Mouse (Mus musculus) layer of hippocampus, postnatal 10 days (tissue): Measurements from ENCODE around the gene Frmpd1. TPM values are rescaled to one million over a fixed set of nuclear protein-coding genes. Genes with fewer than 3 reads are reported as not detected.
A peak's percentile ranks its signal among the peaks of the same experiment; 100 is the strongest.

Source experiments
- DNase-seq, 2 experiments: peaks; one replicate each; pipeline ENCODE4 v3.0.0; 2021; ENCODE audit warnings: low spot score in 2 of 2
- long read RNA-seq: library from polyadenylated mRNA; stranded (forward); transcript quantifications from one replicate; pipeline ENCODE4 v2.0.0, GENCODE M21; 2023
- total RNA-seq, 2 experiments: library from RNA; stranded (reverse); gene quantifications; 2 replicates each; pipeline ENCODE4 v1.2.3; 2021

The Frmpd1 gene
- 10 to 100 TPM; 18.4 to 19.5 TPM for total RNA-seq
- long read RNA-seq, full-length matches to known transcripts: 2 of 10 reads
- long read RNA-seq, partial matches to known transcripts: 8 of 10 reads
- long read RNA-seq, other reads (novel, unspliced or antisense): 0 of 10 reads

GRCm38 (mm10) chr4:45184521-45185330 lies at the start of gene Frmpd1:
TSS of gene Frmpd1 (plus strand) at chr4:45184875.
- peak; percentile 58 to 74 for DNase-seq

DNA sequence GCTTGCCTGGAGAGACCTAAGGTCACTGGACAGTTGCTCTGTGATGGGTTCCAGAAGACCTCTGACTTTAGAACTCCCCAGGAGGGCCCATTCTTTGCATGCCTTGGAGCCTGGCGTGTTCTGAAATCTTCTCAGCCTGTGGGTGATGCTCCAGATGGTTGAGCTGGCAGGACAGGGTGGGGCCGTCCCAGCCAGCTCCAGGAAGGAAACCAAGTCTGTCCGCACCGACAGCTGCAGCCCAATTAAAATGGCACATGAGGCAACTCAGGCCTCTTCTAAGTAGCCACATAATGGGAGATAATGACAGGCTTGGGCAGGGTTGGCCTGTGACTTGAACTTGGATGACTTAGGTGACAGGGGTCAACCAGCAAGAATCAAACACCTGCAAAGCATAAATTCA lies 47.0 kb upstream of the Frmpd1 start:
- DNase-seq: no peak

GRCm38 (mm10) chr4:45141835-45142234 lies 42.8 kb upstream of the Frmpd1 start:
- DNase-seq: peak; percentile 21 to 30

DNA sequence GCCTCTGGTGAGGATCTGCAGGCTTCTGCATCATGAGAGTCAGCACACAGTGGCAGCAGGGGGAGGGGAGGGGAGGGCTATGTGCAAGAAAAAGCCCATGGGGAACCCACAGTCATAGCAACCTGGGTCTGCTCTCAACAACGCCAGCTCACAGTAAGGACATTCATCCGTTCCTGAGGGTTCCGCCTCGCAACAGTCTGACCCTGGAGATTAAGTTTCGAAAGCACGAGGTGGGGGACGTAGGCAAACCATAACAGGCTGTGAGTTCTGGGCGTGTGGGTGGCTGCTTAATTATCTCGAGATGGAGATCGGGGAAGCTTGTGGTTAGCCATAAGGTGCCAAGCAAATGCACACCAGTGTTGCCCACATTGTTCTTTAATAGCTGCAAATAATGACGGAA lies 42.3 kb upstream of the Frmpd1 start:
- DNase-seq: peak in 1 of 2 experiments; percentile 33

- DNase-seq: peak; percentile 23 to 39
Measured at GRCm38 (mm10) chr4:45143005-45143404, 41.7 kb upstream of the Frmpd1 start.

GRCm38 (mm10) chr4:45156433-45156832 lies 28.2 kb upstream of the Frmpd1 start:
- DNase-seq: peak in 1 of 2 experiments; percentile 32

DNA sequence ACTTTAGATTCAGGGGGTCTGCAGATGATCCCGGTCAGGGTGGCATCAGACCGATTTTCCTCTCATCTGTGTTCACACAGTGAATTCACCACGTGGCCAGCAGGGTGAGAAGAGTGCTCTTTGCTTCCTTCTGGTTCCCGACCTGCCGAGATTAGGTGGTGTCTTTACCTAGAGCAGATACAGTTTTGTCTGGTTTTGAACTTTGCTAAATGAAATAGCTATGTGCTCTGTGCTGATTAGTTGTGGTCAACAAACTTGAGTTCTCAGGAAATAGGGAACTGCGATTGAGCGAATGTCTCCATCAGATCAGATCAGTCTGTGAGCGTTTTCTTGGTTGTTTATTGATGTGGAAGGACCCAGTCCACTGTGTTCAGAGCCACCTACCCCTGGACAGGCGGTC lies 26.1 kb upstream of the Frmpd1 start:
- no peak for DNase-seq

DNA sequence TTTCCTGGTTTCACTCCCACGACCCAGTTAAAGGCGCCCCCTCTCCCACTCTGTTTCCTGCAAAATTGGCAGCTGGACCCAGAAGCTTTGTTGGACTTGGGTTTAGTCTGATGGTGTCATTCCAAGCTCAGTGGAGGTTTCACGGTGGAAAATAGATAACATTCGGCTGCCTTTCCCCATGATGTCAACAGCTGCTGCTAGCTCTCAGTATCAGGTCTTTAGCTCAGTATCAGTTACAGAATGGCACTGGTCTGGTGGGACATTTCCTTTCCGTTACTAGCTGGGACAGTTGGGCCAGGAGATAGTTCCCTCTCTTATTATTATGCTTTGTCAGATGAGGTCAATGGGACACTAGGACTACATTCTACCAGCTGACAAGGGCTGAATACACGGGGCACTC lies 23.9 kb upstream of the Frmpd1 start:
- DNase-seq: no peak

DNA sequence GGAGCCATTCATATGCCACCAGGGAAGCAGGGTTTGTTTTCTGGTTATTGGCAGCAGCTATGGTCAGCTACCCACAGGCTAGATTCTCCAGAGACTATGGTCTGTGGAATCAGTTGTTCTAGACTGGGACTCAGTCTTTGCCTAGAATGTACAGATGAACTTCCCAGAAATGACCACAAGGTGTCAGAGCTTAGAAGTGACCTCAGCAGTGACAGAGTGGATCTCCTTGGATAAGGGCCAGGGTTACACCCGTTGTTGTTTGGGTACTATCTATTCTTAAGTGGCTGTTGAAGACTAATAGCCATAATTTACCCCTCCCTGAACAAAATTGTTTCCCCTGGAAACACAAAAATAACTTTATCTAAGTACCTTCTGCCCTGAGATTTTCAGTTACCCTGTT lies 21.0 kb upstream of the Frmpd1 start:
- DNase-seq: no peak

DNA sequence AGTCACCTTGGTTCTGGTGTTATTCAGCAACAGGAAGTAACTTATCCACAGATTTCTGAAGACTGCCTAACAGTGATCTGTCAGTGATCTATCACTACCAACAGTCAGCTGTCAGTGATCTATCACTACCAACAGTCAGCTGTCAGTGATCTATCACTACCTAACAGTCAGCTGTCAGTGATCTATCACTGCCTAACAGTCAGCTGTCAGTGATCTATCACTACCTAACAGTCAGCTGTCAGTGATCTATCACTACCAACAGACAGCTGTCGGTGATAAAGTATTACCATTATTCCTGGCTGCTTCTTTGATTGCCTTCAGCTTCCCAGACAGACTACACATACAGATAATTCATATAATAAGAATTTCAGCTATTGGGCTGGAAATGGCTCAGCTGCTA lies 19.2 kb upstream of the Frmpd1 start:
- DNase-seq: no peak

- no peak for DNase-seq
Measured at GRCm38 (mm10) chr4:45165955-45166354, 18.7 kb upstream of the Frmpd1 start.

DNA sequence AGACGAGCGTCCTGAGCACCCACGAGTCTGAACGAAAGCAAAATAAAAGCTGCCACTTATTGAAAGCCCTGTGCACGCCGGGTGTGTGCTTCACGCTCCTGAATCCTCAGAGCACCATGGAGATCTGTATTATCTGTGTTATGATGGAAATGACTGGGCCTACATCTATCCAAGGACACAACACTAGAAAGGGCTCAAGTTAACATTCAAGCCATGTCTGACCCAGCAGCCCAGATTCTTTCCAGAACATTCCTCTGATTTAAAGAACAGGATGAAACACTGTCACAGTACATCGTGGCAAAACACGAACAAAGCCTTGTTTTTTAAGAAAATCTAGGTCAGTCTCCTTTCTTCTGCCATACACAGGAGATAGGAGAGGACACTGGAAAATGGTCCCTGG lies 13.3 kb upstream of the Frmpd1 start:
- DNase-seq: no peak

DNA sequence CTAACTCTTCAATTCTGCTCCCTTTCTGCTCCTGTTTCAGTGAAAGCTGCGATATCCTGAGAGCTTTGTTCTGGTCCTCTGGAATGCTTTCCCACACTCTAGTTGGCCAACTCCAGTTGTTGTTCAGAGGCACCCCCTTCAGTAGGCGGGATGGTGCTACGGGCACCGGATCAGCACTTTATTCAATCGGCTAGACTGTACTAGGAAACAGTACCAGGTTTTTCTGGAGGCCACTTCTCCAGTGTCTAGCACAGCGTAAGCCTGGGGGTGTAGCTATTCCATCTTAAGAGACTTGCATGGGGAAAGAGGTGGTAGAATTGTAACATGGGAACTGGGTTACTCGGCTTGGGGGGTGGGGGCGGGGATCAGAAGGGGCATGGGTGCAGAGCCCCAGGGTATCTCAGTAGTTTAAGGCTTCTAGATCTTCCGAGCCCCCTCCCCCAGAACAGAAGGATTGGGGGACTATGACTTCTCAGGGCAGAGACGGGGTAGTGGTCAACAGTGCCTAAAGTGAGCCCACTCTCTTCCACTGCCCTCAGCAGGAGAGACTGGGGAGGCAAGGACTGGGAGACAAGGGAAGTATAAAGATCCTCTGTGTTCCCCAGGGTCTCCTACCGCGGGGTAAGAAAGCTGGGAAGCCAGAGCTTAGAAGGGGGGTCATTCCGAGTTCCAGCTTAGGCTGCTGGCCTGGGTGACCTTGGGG lies 706 bp upstream of the Frmpd1 start:
- peak in 1 of 2 experiments; percentile 31 for DNase-seq

GRCm38 (mm10) chr4:45185331-45185669 lies 625 bp downstream of the Frmpd1 start:
- DNase-seq: no peak

- DNase-seq: no peak
Measured at GRCm38 (mm10) chr4:45198296-45198695, 13.6 kb downstream of the Frmpd1 start.

GRCm38 (mm10) chr4:45203283-45203682 lies 18.6 kb downstream of the Frmpd1 start:
- DNase-seq: no peak

- DNase-seq: no peak
Measured at GRCm38 (mm10) chr4:45207444-45207843, 22.8 kb downstream of the Frmpd1 start.

DNA sequence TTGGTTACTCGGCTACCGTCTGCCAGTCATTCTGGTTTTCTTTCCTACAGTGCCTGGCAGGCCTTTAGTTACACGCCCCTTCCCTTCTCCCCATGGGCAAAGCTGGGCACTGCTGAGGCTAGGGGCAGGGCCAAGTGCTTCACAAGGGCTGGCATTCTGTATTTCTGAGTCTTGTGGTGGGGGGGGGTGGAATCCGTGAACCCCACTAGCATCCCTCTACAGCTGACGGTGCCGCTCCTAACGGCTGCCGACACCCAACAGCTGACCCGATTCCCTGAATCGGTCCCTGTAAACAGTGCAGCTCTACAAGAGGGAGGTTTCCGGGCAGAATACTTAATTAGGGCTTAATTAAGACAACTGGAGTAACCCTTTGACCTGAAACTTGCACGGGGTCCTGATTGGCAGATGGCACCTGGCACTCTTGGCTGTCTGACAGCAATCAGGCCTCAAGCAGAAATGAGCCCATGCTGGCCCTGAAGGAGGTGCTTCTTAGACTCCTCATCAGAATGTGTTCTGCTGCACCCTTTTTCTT lies 24.2 kb downstream of the Frmpd1 start:
- peak; percentile 42 to 64 for DNase-seq

DNA sequence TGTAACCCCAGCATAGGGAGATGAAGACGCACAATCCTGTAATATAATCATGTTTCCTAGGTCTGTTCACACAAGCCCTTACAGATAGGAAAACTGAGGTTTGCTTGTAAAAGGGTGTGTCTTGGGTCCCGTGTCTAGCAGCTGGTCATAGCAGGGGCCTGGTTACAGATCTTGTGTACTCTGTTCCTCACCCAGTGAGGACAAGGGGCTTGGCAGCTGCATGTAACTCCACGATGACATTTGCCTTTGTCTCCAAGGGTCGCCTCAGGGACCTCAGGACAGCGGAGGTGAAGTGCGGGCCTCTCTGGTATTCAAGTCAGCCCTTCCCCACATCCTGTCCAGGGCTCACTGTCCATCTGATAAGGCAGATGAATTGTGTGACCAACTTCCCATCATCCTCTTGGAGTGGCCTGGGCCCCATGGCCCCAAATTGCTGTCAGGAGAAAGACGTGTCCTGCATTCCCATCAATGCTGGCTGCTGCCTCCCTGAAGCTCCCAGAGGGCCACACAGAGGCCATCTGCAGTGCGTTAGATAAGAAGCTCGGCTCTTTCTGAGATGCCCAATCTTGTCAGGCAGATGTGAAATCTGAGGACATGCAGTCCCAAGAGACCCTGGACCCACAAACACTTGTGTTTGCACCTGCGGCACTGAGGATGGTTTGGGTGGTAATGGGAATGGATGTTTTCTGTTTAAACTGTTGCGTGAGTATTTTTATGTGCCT lies 27.8 kb downstream of the Frmpd1 start:
- DNase-seq: no peak

DNA sequence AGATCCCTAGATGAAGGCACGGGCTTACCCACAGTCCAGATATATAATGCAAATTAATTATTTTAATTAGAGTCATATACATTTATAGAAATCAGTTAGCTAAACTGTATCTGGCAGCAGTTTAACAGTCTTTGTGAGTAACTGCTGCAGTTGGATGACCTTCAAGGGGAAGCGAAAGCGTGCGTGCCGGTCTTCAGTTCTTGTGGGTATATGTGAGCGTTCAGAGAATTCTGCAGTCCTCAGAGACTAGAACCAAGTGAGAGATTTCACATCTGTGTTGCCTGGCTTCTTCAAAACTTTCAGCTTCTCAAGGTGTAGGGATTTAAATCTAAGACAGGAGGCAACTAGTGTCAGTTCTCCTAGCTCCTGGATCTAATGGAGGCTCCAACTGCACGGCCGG lies 35.3 kb downstream of the Frmpd1 start:
- no peak for DNase-seq

DNA sequence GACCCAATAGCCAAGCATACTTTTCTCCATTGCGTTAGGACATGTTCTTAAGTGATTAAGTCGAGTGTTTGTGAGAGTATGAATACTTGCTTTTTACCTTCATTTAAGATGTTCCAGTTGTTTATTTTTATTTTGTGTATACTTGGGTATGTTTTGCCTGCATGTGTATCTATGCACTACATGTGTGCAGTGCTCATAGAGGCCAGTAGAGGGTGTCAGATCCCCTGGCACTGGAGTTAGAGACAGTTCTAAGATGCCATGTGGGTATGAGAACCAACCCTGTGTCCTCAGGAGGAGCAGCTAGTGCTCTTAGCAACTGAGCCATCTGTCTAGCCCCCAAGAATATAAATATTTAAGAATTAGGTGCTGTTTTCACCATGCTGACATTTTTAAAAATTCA lies 37.7 kb downstream of the Frmpd1 start:
- DNase-seq: no peak

DNA sequence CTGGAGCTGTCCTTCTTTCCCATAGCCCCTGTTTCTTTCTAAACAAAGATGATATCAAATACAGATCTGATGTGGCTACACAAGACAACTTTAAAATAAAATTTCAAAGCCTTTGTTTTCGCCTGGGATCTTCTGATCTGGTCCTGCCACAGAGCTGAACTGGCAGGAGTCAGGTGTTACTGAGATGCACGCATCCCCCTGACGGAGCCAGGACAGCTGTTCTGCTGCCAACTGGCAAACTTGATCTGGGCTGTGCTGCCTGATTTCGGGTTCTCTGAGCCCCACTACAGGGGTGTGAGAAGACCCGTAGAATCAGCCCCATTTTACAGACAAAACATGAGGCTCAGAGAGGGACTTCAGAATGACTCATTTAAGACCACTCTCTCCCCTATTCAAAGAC lies 45.6 kb downstream of the Frmpd1 start:
- no peak for DNase-seq
